ENCODE assay signal across 9 mouse cellular contexts in the genomic region with DNA sequence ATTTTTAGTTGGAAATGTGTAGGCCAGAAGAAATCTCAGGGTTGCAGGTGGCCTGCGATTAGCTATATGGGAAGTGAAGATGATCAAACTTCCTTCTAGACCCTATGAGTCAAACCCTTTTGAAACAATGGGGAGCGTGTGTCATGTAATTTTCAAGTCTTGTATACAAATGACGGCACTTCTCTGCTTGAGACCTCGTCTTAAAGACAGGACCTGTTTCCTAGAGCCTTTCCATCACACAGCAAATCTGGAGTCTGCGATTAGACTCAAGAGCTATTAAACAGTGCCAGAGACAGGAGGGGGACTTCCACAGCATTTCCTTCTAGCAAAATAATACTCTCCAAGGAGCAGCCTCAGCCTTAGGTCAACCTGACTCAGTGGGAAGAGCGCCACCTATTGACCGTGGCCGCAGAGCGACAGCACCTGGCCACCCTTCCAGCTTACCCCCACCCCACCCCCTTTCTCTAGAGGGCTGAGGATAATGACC.
DNase-seq lines count a peak whose midpoint lies in the region; ATAC-seq and TF ChIP-seq lines count a peak whose summit lies in the region.
"Had no signal": no experiment of that assay in that cellular context is flagged by ENCODE, and none has a peak within 500 bp of the region (broad histone marks: within the 10 kb centered on the region; RNA-seq: fewer than 3 reads in every experiment).

No protein-coding gene starts in this region.

- WGBS in thymus, adult 2 months, result 34% methylated on average over 9 of the region's 9 CpGs

- no peak for ATAC-seq in erythroblast, adult 5-6 weeks (replicated peaks; ENCODE audit: low FRiP score, poor library complexity, severe bottlenecking)

- no peak for TF ChIP-seq POLR2A in thymus, adult 2 months (IDR thresholded peaks at IDR 0.05; ENCODE audit: control insufficient read depth, extremely low read depth, insufficient read depth, low read length, poor library complexity)

- H3K27ac ChIP-seq in thymus, adult 2 months (ENCODE audit: control insufficient read depth, insufficient read depth, low read length), result no peak overlapping the region

- H3K27me3 ChIP-seq in thymus, adult 2 months (ENCODE audit: control insufficient read depth, insufficient read depth, low read length), result no peaks in the 10 kb centered on the region

- H3K4me1 ChIP-seq in thymus, adult 2 months (replicated peaks; ENCODE audit: control insufficient read depth, insufficient read depth, low read length), result no peaks in the 10 kb centered on the region

- peak; percentile 61; the same call in 1 of the 2 replicates for TF ChIP-seq CTCF in thymus, adult 2 months (IDR thresholded peaks at IDR 0.05; ENCODE audit: borderline replicate concordance, control insufficient read depth, extremely low read depth, insufficient read depth, low read length, poor library complexity)

- H3K4me3 ChIP-seq in thymus, adult 2 months (ENCODE audit: control insufficient read depth, insufficient read depth, low read length), result no peak overlapping the region
- H3K4me3 ChIP-seq: erythroblast, embryonic 14.5 days had no signal

- peak; percentile 28 for DNase-seq in thymus, adult 2 months
- no peak for DNase-seq in thymus, adult 18-20 months
- peak; percentile 84 for DNase-seq in embryo, embryonic 10 days (ENCODE audit: low spot score)
- peak; percentile 66 to 85 for DNase-seq in heart, adult 9 months (ENCODE audit: low spot score in 2 of 2)
- DNase-seq in kidney, postnatal 10 days, result peak; percentile 82
- peak; percentile 88 for DNase-seq in lung, postnatal 25 days (ENCODE audit: low spot score)
- DNase-seq in skeletal muscle tissue, adult 2 months (ENCODE audit: low read depth, low spot score), result peak; percentile 43

- H3K36me3 ChIP-seq in thymus, adult 2 months (ENCODE audit: control insufficient read depth, insufficient read depth, low read length), result no peaks in the 10 kb centered on the region

Comparison
In these comparisons a context has a peak if more than half of its experiments do, and no peak if none do; other contexts are left out.
1. DNase-seq: peak in thymus, adult 2 months (single experiment), embryo, embryonic 10 days (single experiment), heart, adult 9 months (2 of 2), kidney, postnatal 10 days (single experiment), lung, postnatal 25 days (single experiment) and skeletal muscle tissue, adult 2 months (single experiment); none in thymus, adult 18-20 months (0 of 2).